Mouse (Mus musculus): ENCODE results near the gene Atad1. TPM values are rescaled to one million over a fixed set of nuclear protein-coding genes. Genes with fewer than 3 reads are reported as not detected.

The Atad1 gene
- total RNA-seq, 1 experiment from 2014 or later, result 82.2 TPM

DNA sequence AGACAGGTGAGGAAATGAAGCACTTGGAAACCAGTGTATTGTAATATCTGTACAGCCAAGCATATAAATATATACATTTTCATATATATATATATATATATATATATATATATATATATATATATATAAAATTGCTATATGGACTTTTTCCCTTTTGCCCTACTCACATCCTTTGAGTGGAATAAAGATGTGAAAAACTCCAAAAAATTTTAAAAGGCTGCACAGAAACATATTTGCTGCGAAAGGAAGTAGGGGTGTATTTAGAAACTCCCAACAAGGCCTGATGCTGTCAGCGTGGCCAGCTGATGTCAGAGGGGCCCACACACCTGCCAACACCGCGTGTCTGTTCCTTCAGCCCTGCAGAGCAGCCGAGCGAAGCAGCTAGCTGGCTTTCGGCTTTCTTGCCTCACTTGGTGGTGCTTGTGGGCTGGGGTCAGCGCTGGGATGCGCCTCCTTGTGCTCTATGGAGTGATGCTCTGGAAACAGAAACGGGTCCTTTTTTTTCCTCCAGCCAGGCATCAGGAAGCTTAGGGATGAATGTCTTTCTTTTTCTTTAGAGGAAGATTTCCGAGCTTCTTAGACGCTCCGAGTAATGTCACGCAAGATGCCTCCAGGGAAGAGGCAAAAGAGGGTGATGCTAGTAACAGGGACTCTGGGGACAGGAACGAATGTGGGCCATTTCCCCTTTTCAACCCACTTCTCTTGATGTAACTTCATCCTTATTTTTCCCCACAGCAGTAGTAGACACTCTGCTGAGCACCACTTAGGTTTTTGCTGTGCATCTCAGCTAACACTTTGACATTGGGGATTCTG is 14.8 kb upstream of the Atad1 start:
- no peak for ATAC-seq (replicated peaks in 1 of 2; ENCODE audit: insufficient read depth in 1 of 2, low FRiP score in 2 of 2, low TSS enrichment in 1 of 2, low read depth in 1 of 2, poor library complexity in 2 of 2, severe bottlenecking in 2 of 2)

DNA sequence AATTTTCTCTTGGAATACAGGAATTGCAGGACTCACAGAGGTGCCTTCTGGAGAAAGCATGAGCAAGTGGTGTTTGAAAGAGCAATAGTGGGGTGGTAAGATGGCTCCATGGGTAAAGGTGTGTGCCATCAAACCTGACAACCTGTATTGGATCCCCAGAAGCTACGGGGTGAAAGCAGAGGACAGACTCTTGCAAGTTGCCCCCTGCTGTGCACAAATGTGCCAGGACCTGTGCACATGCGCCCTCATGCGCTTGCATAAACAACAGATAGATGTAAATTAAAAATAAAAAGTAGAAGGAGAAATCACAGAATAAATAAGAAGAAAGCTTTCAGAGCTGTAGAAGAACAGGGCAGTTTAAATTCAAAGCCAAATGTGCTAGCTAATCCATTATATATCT is 13.8 kb upstream of the Atad1 start:
- ATAC-seq (replicated peaks in 1 of 2; ENCODE audit: insufficient read depth in 1 of 2, low FRiP score in 2 of 2, low TSS enrichment in 1 of 2, low read depth in 1 of 2, poor library complexity in 2 of 2, severe bottlenecking in 2 of 2), result no peak

DNA sequence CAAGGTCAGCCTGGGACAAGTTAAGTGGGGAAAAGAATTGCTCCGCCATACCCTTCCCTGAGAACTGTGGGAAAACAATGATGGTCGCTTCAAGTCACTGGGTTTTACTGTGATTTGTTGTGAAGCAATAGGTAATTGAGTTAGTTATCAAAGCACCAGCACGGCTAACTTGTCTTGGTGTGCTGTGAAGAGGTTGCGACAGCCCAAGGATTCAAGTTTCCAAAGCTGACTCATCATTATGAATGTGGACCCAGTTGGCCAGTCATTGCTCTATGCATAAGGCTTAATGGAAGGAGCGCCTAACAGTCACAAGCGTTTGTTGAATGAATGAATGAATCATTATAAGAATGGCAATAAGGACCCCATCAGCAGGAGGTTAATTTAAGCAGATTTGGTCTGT is 12.8 kb upstream of the Atad1 start:
- ATAC-seq (replicated peaks in 1 of 2; ENCODE audit: insufficient read depth in 1 of 2, low FRiP score in 2 of 2, low TSS enrichment in 1 of 2, low read depth in 1 of 2, poor library complexity in 2 of 2, severe bottlenecking in 2 of 2), result no peak

DNA sequence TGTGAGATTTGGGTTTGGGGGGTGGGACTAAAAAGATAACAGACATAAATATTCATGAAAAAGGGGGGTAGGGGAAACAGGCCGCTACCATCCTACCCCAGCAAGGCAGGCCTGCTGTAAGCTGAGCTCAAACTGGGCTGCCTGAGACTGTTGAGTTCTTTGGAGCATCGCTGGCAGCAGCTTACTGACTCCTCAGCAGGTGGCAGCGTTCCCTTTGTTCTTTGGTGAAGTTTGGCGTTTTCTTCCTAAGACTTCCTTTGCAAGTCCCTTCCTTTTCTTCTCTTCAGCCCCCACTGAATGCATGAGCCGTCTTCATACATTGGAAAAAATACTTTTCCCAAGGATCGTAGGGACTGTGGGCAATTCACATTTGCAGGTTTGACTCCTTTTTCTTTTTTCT is 9.8 kb upstream of the Atad1 start:
- peak in 1 of 2 experiments; percentile 59; a peak in 1 of 4 replicates for ATAC-seq (replicated peaks in 1 of 2; ENCODE audit: insufficient read depth in 1 of 2, low FRiP score in 2 of 2, low TSS enrichment in 1 of 2, low read depth in 1 of 2, poor library complexity in 2 of 2, severe bottlenecking in 2 of 2)

DNA sequence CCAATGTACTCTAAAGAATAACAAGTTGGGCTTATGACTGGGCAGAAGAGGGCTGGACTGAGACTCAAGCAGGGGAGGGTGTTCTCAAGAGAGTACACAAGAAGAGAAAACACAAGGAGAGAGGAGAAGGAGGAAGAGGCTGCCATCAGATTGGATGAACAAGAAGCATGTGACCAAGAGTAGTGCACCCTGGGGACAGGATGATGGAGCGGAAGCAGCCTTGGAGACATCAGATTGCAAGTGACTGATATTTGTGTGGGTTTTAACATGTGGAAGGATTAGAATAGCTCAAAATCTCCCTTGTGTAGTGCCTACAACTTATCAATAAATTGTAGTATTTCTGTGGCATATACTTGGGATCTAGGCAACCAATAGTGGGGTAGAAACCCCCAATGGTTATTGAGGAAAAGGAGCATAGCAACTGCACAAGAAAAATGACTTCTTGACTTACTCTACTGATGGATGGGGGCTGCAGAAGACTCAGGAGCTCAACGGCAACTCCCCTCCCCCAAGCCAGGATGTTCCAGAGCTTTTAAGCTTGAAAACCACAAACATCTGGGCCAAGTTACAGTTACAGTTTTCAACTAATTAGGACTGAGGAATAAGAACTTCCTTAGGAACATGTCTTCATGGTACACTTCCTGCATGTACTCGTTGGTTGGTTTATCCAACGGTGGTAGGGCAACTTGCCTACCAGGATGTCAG is 1.2 kb upstream of the Atad1 start:
- ATAC-seq (replicated peaks in 1 of 2; ENCODE audit: insufficient read depth in 1 of 2, low FRiP score in 2 of 2, low TSS enrichment in 1 of 2, low read depth in 1 of 2, poor library complexity in 2 of 2, severe bottlenecking in 2 of 2), result no peak

GRCm38 (mm10) chr19:32737844-32738243 is 1.7 kb downstream of the Atad1 start:
- no peak for ATAC-seq (replicated peaks in 1 of 2; ENCODE audit: insufficient read depth in 1 of 2, low FRiP score in 2 of 2, low TSS enrichment in 1 of 2, low read depth in 1 of 2, poor library complexity in 2 of 2, severe bottlenecking in 2 of 2)

- ATAC-seq (replicated peaks in 1 of 2; ENCODE audit: insufficient read depth in 1 of 2, low FRiP score in 2 of 2, low TSS enrichment in 1 of 2, low read depth in 1 of 2, poor library complexity in 2 of 2, severe bottlenecking in 2 of 2), result no peak
Observed at GRCm38 (mm10) chr19:32732922-32733321, 6.7 kb downstream of the Atad1 start.

GRCm38 (mm10) chr19:32729785-32730184 is 9.8 kb downstream of the Atad1 start:
- ATAC-seq (replicated peaks in 1 of 2; ENCODE audit: insufficient read depth in 1 of 2, low FRiP score in 2 of 2, low TSS enrichment in 1 of 2, low read depth in 1 of 2, poor library complexity in 2 of 2, severe bottlenecking in 2 of 2), result no peak

- peak in 1 of 2 experiments; percentile 22; a peak in 1 of 4 replicates for ATAC-seq (replicated peaks in 1 of 2; ENCODE audit: insufficient read depth in 1 of 2, low FRiP score in 2 of 2, low TSS enrichment in 1 of 2, low read depth in 1 of 2, poor library complexity in 2 of 2, severe bottlenecking in 2 of 2)
Observed at GRCm38 (mm10) chr19:32726451-32727325, 12.9 kb downstream of the Atad1 start.

GRCm38 (mm10) chr19:32723817-32724216 is 15.8 kb downstream of the Atad1 start:
- no peak for ATAC-seq (replicated peaks in 1 of 2; ENCODE audit: insufficient read depth in 1 of 2, low FRiP score in 2 of 2, low TSS enrichment in 1 of 2, low read depth in 1 of 2, poor library complexity in 2 of 2, severe bottlenecking in 2 of 2)

DNA sequence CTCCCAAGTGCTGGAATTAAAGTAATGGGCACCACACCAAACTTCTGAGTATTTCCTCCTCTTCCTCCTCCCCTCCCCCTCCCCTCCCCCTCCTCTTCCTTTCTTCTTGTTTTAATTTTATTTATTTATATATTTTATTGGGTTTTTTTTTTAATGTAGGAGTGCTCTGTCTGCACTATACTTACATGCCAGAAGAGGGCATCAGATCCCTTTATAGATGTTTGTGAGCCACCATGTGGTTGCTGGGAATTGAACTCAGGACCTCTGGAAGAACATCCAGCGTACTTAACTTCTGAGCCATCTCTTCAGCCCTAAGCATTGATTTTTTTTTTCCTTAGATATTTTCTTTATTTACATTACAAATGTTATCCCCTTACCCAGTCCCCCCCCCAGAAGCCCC is 19.3 kb downstream of the Atad1 start:
- ATAC-seq (replicated peaks in 1 of 2; ENCODE audit: insufficient read depth in 1 of 2, low FRiP score in 2 of 2, low TSS enrichment in 1 of 2, low read depth in 1 of 2, poor library complexity in 2 of 2, severe bottlenecking in 2 of 2), result no peak

- ATAC-seq (replicated peaks in 1 of 2; ENCODE audit: insufficient read depth in 1 of 2, low FRiP score in 2 of 2, low TSS enrichment in 1 of 2, low read depth in 1 of 2, poor library complexity in 2 of 2, severe bottlenecking in 2 of 2), result no peak
Observed at GRCm38 (mm10) chr19:32717590-32717989, 22.0 kb downstream of the Atad1 start.

GRCm38 (mm10) chr19:32715681-32716080 is 23.9 kb downstream of the Atad1 start:
- ATAC-seq (replicated peaks in 1 of 2; ENCODE audit: insufficient read depth in 1 of 2, low FRiP score in 2 of 2, low TSS enrichment in 1 of 2, low read depth in 1 of 2, poor library complexity in 2 of 2, severe bottlenecking in 2 of 2), result no peak

DNA sequence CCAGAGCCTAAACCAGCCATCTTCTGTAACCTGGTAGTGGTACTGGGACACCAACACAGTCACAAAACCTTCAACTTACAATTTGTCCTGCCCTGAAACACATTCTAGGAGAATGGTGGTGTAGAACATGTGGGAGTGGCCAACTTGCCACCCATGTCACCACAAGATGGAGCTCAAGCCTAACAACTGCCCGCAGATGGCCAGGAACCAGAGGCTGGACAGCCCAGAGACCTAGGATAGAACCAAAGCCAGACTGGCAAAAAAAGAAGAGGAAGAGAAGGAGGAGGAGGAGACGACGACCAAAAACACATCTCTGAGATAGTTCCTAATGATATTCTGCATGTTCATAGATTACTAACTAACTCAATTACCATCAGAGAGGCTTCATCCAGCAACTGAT is 24.4 kb downstream of the Atad1 start:
- ATAC-seq (replicated peaks in 1 of 2; ENCODE audit: insufficient read depth in 1 of 2, low FRiP score in 2 of 2, low TSS enrichment in 1 of 2, low read depth in 1 of 2, poor library complexity in 2 of 2, severe bottlenecking in 2 of 2), result peak; percentile 52 to 55; a peak in 1 of 4 replicates

DNA sequence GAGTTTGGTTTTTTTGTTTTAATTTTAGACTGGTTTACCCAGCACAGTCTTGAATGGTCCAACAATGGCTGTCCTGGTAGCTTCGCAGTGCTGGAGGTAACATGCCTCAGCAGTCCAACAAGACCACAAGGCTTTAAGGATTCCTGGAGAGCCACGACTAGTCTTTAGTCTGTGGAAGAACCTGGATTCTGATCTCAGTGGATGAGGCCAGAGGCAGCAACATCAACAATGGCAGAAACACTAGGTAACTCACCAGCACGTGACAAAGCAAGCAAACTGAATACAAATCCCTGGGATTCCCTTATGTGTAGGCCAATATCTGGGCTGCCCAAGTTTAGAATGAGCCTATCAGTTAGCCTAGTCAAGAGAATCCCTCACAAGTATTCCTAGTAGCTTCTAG is 26.1 kb downstream of the Atad1 start:
- ATAC-seq (replicated peaks in 1 of 2; ENCODE audit: insufficient read depth in 1 of 2, low FRiP score in 2 of 2, low TSS enrichment in 1 of 2, low read depth in 1 of 2, poor library complexity in 2 of 2, severe bottlenecking in 2 of 2), result no peak

GRCm38 (mm10) chr19:32712588-32713042 is 27.0 kb downstream of the Atad1 start:
- peak; percentile 94 to 96 for ATAC-seq (replicated peaks in 1 of 2; ENCODE audit: insufficient read depth in 1 of 2, low FRiP score in 2 of 2, low TSS enrichment in 1 of 2, low read depth in 1 of 2, poor library complexity in 2 of 2, severe bottlenecking in 2 of 2)

DNA sequence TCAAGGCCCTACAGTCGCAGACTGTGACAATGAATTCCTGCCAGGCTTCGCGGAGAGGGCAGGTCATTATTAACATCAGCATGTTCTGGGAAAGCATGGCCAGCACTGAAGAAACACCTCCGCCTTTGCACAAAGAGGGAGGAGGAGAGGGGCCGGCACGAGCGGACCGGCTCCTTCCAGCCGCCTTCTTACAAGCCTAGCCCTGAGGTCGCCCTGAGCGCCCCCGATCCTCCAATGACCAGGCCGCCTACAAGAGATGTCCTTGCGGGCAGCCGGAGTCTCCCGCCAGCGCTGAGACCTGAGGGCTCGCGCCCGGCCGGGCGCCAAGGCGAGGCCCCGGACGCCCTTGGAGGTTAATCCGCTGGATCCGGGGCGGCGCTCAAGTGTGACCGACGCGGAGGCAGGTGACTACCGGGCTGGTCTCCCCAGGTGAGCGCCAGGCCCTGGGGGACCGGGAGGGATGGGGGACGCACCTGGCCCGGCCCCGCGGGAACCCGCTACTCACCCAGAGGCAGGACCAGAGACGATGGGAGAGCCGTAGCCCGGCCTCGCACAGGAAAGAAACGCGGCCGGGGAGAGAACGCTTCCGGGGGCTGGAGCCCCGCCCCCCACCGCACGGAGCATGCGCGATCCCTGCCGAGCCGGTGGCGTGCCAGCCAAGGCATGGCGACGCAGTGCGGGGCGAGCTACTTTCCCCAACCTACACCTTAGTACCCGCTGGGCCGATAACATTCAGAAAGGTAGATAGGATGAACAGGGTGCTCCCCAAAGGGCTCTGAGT is 27.6 kb downstream of the Atad1 start:
- peak; percentile 83 to 85 for ATAC-seq (replicated peaks in 1 of 2; ENCODE audit: insufficient read depth in 1 of 2, low FRiP score in 2 of 2, low TSS enrichment in 1 of 2, low read depth in 1 of 2, poor library complexity in 2 of 2, severe bottlenecking in 2 of 2)
